Mouse (Mus musculus) liver, adult (tissue): ENCODE measurements around the gene Son.

Experiments used
- GATA4 ChIP-seq: IDR thresholded peaks from 2 replicates; pipeline ENCODE4 v1.6.1; 2014; ENCODE audit warnings: mild to moderate bottlenecking, low read length; ENCODE audit not compliant: insufficient replicate concordance

The Son gene

GRCm38 (mm10) chr16:91655285-91655684 is 8.0 kb downstream of the Son start:
- TF ChIP-seq GATA4 = no peak

GRCm38 (mm10) chr16:91657285-91657684 is 10.0 kb downstream of the Son start:
- no peak for TF ChIP-seq GATA4

- TF ChIP-seq GATA4 = no peak
These were observed 11.2 kb downstream of the Son start for GRCm38 (mm10) chr16:91658471-91658870.

- TF ChIP-seq GATA4 = no peak
These were observed 12.5 kb downstream of the Son start for GRCm38 (mm10) chr16:91659798-91660197.

- no peak for TF ChIP-seq GATA4
These were observed 14.1 kb downstream of the Son start for GRCm38 (mm10) chr16:91661397-91661796.

- no peak for TF ChIP-seq GATA4
These were observed 15.0 kb downstream of the Son start for GRCm38 (mm10) chr16:91662336-91662735.

GRCm38 (mm10) chr16:91663795-91664194 is 16.5 kb downstream of the Son start:
- no peak for TF ChIP-seq GATA4

- TF ChIP-seq GATA4 = no peak
These were observed 27.2 kb downstream of the Son start for GRCm38 (mm10) chr16:91674500-91674899.

GRCm38 (mm10) chr16:91678147-91678911 is 31.0 kb downstream of the Son start:
- TF ChIP-seq GATA4 = peak; percentile 95

- no peak for TF ChIP-seq GATA4
These were observed 33.4 kb downstream of the Son start for GRCm38 (mm10) chr16:91680656-91681055.

- no peak for TF ChIP-seq GATA4
These were observed 38.2 kb downstream of the Son start for GRCm38 (mm10) chr16:91685526-91685925.

- TF ChIP-seq GATA4 = no peak
These were observed 39.1 kb downstream of the Son start for GRCm38 (mm10) chr16:91686369-91686768.

- TF ChIP-seq GATA4 = no peak
These were observed 40.8 kb downstream of the Son start for GRCm38 (mm10) chr16:91688023-91688618.

GRCm38 (mm10) chr16:91688619-91689334 is 41.5 kb downstream of the Son start, which contains the start of gene Donson:
Donson (minus strand) TSS chr16:91688770.
- peak; percentile 36; the same call in 1 of the 2 replicates for TF ChIP-seq GATA4

GRCm38 (mm10) chr16:91689791-91690190 is 42.5 kb downstream of the Son start:
- TF ChIP-seq GATA4 = no peak
